9 mouse cellular contexts compared by ENCODE assay signal in the genomic region with DNA sequence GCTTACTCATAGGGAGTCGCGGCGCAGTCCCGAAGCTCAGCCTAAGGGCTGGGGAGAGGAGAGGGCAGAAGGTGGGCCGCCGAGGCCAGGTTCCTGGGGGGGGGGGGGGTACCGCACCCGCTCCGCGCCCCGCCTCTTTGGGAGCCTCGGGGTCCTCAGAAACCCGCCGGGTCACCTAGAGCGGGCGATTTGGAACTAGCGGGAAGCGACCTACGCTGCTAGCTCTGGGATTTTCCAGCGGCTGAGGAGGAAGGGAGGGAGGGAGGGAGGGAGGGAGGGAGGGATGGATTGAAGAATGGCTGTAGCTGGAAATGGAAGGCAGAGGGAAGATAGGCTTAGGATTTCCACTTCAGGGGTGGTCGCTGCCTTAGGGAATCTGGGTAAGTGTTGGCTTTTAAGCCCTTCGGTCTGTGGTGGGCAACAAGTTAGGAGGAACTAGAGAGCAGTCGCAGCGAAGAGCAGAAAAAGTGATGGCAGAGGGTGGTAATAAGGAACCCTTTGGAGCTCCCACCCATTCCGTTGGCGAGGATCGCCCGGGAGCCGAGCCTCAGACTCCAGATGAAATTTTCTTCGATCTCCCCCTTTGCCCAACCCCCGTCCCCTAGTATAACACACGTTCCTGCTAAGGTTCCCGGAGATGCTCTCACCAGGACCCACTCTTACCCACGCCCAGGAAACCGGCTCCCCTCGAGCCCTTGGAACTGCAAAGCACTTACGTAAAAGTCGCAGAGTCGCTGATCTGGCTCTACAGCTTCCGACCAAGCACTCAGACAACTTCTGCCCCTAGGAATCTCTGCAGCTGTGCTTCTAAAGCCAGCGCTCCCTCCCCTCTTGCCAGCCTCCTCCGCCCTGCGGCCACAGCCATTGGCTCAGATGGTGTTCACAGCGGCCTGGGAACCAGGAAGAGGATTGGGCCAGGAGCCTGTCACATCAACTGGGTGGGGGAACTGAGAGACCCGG. TPM values are rescaled to one million over a fixed set of nuclear protein-coding genes. Genes with fewer than 3 reads are reported as not detected.
DNase-seq lines count a peak whose midpoint lies in the region; ATAC-seq and TF ChIP-seq lines count a peak whose summit lies in the region.
"Had no signal": no experiment of that assay in that cellular context is flagged by ENCODE, and none has a peak within 500 bp of the region (broad histone marks: within the 10 kb centered on the region; RNA-seq: fewer than 3 reads in every experiment).

Gene Pls3, minus strand, starts transcription at position 851 of the 960 bp plus-strand sequence.

- no peak within 1 kb of the TSS for H3K27ac ChIP-seq in bone marrow, adult 2 months (ENCODE audit: control insufficient read depth, insufficient read depth, low read depth, low read length, poor library complexity)
- H3K27ac ChIP-seq in embryonic facial prominence, embryonic 14.5 days (replicated peaks; ENCODE audit: low read depth, low read length) = peak within 1 kb of the TSS; percentile 86
- peak within 1 kb of the TSS; percentile 88 for H3K27ac ChIP-seq in kidney, adult 2 months (ENCODE audit: insufficient read depth, low read depth, low read length)
- peak within 1 kb of the TSS; percentile 78 for H3K27ac ChIP-seq in limb, embryonic 10.5 days
- peak within 1 kb of the TSS; percentile 48; the same call in 1 of the 2 replicates for H3K27ac ChIP-seq in midbrain, embryonic 11.5 days (ENCODE audit: low read depth, low read length)
- H3K27ac ChIP-seq in spleen, adult 2 months (ENCODE audit: insufficient read depth, low read length) = peak within 1 kb of the TSS; percentile 50; the same call in 1 of the 2 replicates

- peak within 1 kb of the TSS; percentile 39 for H3K4me3 ChIP-seq in bone marrow, adult 2 months (replicated peaks; ENCODE audit: control insufficient read depth, low read depth, low read length)
- H3K4me3 ChIP-seq in embryonic facial prominence, embryonic 14.5 days (ENCODE audit: low read depth, low read length) = peak within 1 kb of the TSS; percentile 50
- H3K4me3 ChIP-seq in kidney, adult 2 months (ENCODE audit: insufficient read depth, low read depth, low read length) = peak within 1 kb of the TSS; percentile 79
- peak within 1 kb of the TSS; percentile 55 for H3K4me3 ChIP-seq in limb, embryonic 10.5 days
- H3K4me3 ChIP-seq in midbrain, embryonic 11.5 days (ENCODE audit: low read depth, low read length) = peak within 1 kb of the TSS; percentile 44
- H3K4me3 ChIP-seq in spleen, adult 2 months (ENCODE audit: extremely low read depth, insufficient read depth, insufficient read length) = peak within 1 kb of the TSS; percentile 41

- H3K27me3 ChIP-seq in embryonic facial prominence, embryonic 14.5 days (replicated peaks; ENCODE audit: control insufficient read depth, insufficient read depth, low read length) = peaks cover 3% of the 10 kb centered on the region
- H3K27me3 ChIP-seq in kidney, adult 2 months (replicated peaks; ENCODE audit: control insufficient read depth, insufficient read depth, low read length) = no peaks in the 10 kb centered on the region
- H3K27me3 ChIP-seq in limb, embryonic 10.5 days (ENCODE audit: low read depth, poor library complexity, severe bottlenecking) = peaks cover 30% of the 10 kb centered on the region
- H3K27me3 ChIP-seq in midbrain, embryonic 11.5 days (ENCODE audit: control insufficient read depth, insufficient read depth, low read length) = no peaks in the 10 kb centered on the region
- no peaks in the 10 kb centered on the region for H3K27me3 ChIP-seq in spleen, adult 2 months (ENCODE audit: control insufficient read depth, insufficient read depth, low read length)
- H3K27me3 ChIP-seq: CH12.LX had no signal

- ATAC-seq in embryonic facial prominence, embryonic 14.5 days (ENCODE audit: low read depth) = peak; percentile 99
- ATAC-seq in midbrain, embryonic 11.5 days (ENCODE audit: low FRiP score) = peak; percentile 99

- peak; percentile 86 for DNase-seq in 3134 (ENCODE audit: extremely low read depth, insufficient read length, low spot score)
- peak; percentile 96 for DNase-seq in embryonic facial prominence, embryonic 14.5 days (ENCODE audit: low spot score)
- peak; percentile 88 for DNase-seq in heart, adult 8-10 months (ENCODE audit: low spot score)
- peak; percentile 93 for DNase-seq in kidney, adult 2 months
- DNase-seq in limb, embryonic 10.5 days (ENCODE audit: low spot score) = peak; percentile 75
- DNase-seq in midbrain, embryonic 11.5 days (ENCODE audit: low spot score, missing footprints) = peak; percentile 95
- peak in 1 of 2 experiments; percentile 24 for DNase-seq in spleen, adult 2 months (ENCODE audit: low read depth in 1 of 2, low spot score in 2 of 2)

- TF ChIP-seq CTCF in bone marrow, adult 2 months (IDR thresholded peaks at IDR 0.05; ENCODE audit: control insufficient read depth, insufficient read depth, low read length) = no peak
- TF ChIP-seq CTCF in kidney, adult 2 months (conservative IDR thresholded peaks at IDR 0.05; ENCODE audit: insufficient read depth, insufficient read length, low read depth, low read length) = no peak
- TF ChIP-seq CTCF in spleen, adult 2 months (IDR thresholded peaks at IDR 0.05; ENCODE audit: extremely low read depth, insufficient read depth, insufficient read length, insufficient replicate concordance) = no peak

- no peaks in the 10 kb centered on the region for H3K9me3 ChIP-seq in embryonic facial prominence, embryonic 14.5 days (ENCODE audit: control insufficient read depth, low read length)
- H3K9me3 ChIP-seq in limb, embryonic 10.5 days (replicated peaks) = no peaks in the 10 kb centered on the region
- H3K9me3 ChIP-seq in midbrain, embryonic 11.5 days (ENCODE audit: control insufficient read depth, low read length) = no peaks in the 10 kb centered on the region

- H3K9ac ChIP-seq in embryonic facial prominence, embryonic 14.5 days (ENCODE audit: low read depth, low read length) = peak within 1 kb of the TSS; percentile 64
- H3K9ac ChIP-seq in midbrain, embryonic 11.5 days (ENCODE audit: low read length) = peak within 1 kb of the TSS; percentile 57

- H3K4me1 ChIP-seq in bone marrow, adult 2 months (ENCODE audit: control insufficient read depth, insufficient read depth, low read length) = no peaks in the 10 kb centered on the region
- H3K4me1 ChIP-seq in embryonic facial prominence, embryonic 14.5 days (ENCODE audit: control insufficient read depth, insufficient read depth, low read length) = no peaks in the 10 kb centered on the region
- peaks cover 5% of the 10 kb centered on the region; the same call in 1 of the 2 replicates for H3K4me1 ChIP-seq in kidney, adult 2 months (ENCODE audit: control insufficient read depth, insufficient read depth, low read length)
- no peaks in the 10 kb centered on the region for H3K4me1 ChIP-seq in limb, embryonic 10.5 days
- no peaks in the 10 kb centered on the region; the same call in 1 of the 2 replicates for H3K4me1 ChIP-seq in midbrain, embryonic 11.5 days (ENCODE audit: control insufficient read depth, insufficient read depth, low read length)
- no peaks in the 10 kb centered on the region; the same call in 1 of the 2 replicates for H3K4me1 ChIP-seq in spleen, adult 2 months (ENCODE audit: control insufficient read depth, insufficient read depth, insufficient read length)

- peak within 1 kb of the TSS; percentile 54 for H3K4me2 ChIP-seq in embryonic facial prominence, embryonic 14.5 days (ENCODE audit: low read depth, low read length)
- peak within 1 kb of the TSS; percentile 48 for H3K4me2 ChIP-seq in midbrain, embryonic 11.5 days

- TF ChIP-seq POLR2A in bone marrow, adult 2 months (IDR thresholded peaks at IDR 0.05; ENCODE audit: borderline replicate concordance, control insufficient read depth, low read depth, low read length) = no peak
- TF ChIP-seq POLR2A in kidney, adult 2 months (IDR thresholded peaks at IDR 0.05; ENCODE audit: low read depth, low read length) = peak; percentile 71
- no peak for TF ChIP-seq POLR2A in spleen, adult 2 months (IDR thresholded peaks at IDR 0.05; ENCODE audit: low read depth, low read length)

- WGBS in bone marrow, adult 2 months = 5% methylated on average over 45 of the region's 45 CpGs
- 23% methylated on average over 30 of the region's 45 CpGs for WGBS in embryonic facial prominence, embryonic 14.5 days
- under 1% methylated on average over 31 of the region's 45 CpGs for WGBS in kidney, adult 2 months
- 8% methylated on average over 39 of the region's 45 CpGs for WGBS in limb, embryonic 10.5 days
- WGBS in midbrain, embryonic 11.5 days = 25% methylated on average over 32 of the region's 45 CpGs
- 22% methylated on average over 35 of the region's 45 CpGs for WGBS in spleen, adult 2 months

- H3K36me3 ChIP-seq in embryonic facial prominence, embryonic 14.5 days (ENCODE audit: control insufficient read depth, insufficient read depth, low read length) = no peaks in the 10 kb centered on the region
- H3K36me3 ChIP-seq in kidney, adult 2 months (ENCODE audit: control insufficient read depth, insufficient read depth, low read length) = no peaks in the 10 kb centered on the region
- no peaks in the 10 kb centered on the region for H3K36me3 ChIP-seq in limb, embryonic 10.5 days
- no peaks in the 10 kb centered on the region for H3K36me3 ChIP-seq in midbrain, embryonic 11.5 days (ENCODE audit: control insufficient read depth, insufficient read depth, low read length)
- no peaks in the 10 kb centered on the region for H3K36me3 ChIP-seq in spleen, adult 2 months (ENCODE audit: control insufficient read depth, insufficient read depth, low read length)

RNA-seq across cellular contexts. Expression of gene Pls3, which starts in this region (rescaled TPM):
- 1.7 and 13.3 TPM in 2 replicates for polyA plus RNA-seq in bone marrow, adult 2 months (2011; ENCODE audit: insufficient read depth, insufficient read length, low replicate concordance, missing spikeins)
- polyA plus RNA-seq in embryonic facial prominence, embryonic 14.5 days (2014; fragmentation: Nextera tagmentation; extraction: Ambion mirVana) = 117 and 123 TPM in 2 replicates
- 10 to 100 TPM; 25.7 to 40.6 (median 38.3) TPM for total RNA-seq in heart, adult 8-10 months (2022)
- 12.6 and 15.7 TPM in 2 replicates for polyA plus RNA-seq in kidney, adult 2 months (2012; rRNA removed)
- polyA plus RNA-seq in limb, embryonic 10.5 days (2016; fragmentation: Nextera tagmentation; extraction: Ambion mirVana) = 54.3 and 67.7 TPM in 2 replicates
- 81.3 and 93.4 TPM in 2 replicates for polyA plus RNA-seq in midbrain, embryonic 11.5 days (2014; fragmentation: Nextera tagmentation; extraction: Ambion mirVana)
- 1.4 and 1.6 TPM in 2 replicates for polyA plus RNA-seq in spleen, adult 2 months (2012; rRNA removed)
- total RNA-seq: CH12.LX had no signal
